Mouse (Mus musculus) hindbrain, embryonic 12.5 days (tissue): Measurements from ENCODE around the gene Olfr1458. TPM values are rescaled to one million over a fixed set of nuclear protein-coding genes. Genes with fewer than 3 reads are reported as not detected.

Source experiments
- ATAC-seq: fragments of 200-750 bp; cut with Nextera tagmentation; 2 replicates; pipeline ENCODE4 v1.8.0; 2017; ENCODE audit warnings: moderate TSS enrichment; ENCODE audit not compliant: low FRiP score
- H3K27ac ChIP-seq: fragments of 300-500 bp; sonication (generic); 2 replicates; pipeline ENCODE4 v1.5.1; 2016; ENCODE audit warnings: mild to moderate bottlenecking
- H3K27me3 ChIP-seq: fragments of 300-500 bp; sonication (generic); 2 replicates; pipeline ENCODE4 v1.6.1; 2016; ENCODE audit warnings: mild to moderate bottlenecking
- H3K36me3 ChIP-seq: fragments of 300-500 bp; sonication (generic); 2 replicates; pipeline ENCODE4 v1.6.1; 2016; ENCODE audit warnings: mild to moderate bottlenecking
- H3K4me1 ChIP-seq: fragments of 300-500 bp; sonication (generic); 2 replicates; pipeline ENCODE4 v1.6.1; 2016
- H3K4me2 ChIP-seq: fragments of 300-500 bp; sonication (generic); replicated peaks from 2 replicates; pipeline ENCODE4 v1.6.1; 2016; ENCODE audit warnings: mild to moderate bottlenecking
- H3K4me3 ChIP-seq: fragments of 300-500 bp; sonication (generic); 2 replicates; pipeline ENCODE4 v1.5.1; 2016; ENCODE audit warnings: mild to moderate bottlenecking
- H3K9ac ChIP-seq: fragments of 300-500 bp; sonication (generic); 2 replicates; pipeline ENCODE4 v1.6.1; 2016; ENCODE audit warnings: mild to moderate bottlenecking, moderate library complexity
- H3K9me3 ChIP-seq: fragments of 300-500 bp; sonication (generic); replicated peaks from 2 replicates; pipeline ENCODE4 v1.6.1; 2016; ENCODE audit warnings: mild to moderate bottlenecking
- WGBS: fragments of 180-500 bp; shearing (Covaris S2); methylation state at CpG from one replicate; pipeline ENCODE4 v1.1.7; 2016; 5-methylcytosine and 5-hydroxymethylcytosine counted together
- polyA plus RNA-seq: library from polyadenylated mRNA; unstranded; fragments of >200 nt; fragmentation: Nextera tagmentation; extraction: Ambion mirVana; gene quantifications from 2 replicates; pipeline ENCODE4 v1.2.1, GENCODE M21; 2016

Gene Olfr1458
- not detected in 2 replicates for polyA plus RNA-seq

DNA sequence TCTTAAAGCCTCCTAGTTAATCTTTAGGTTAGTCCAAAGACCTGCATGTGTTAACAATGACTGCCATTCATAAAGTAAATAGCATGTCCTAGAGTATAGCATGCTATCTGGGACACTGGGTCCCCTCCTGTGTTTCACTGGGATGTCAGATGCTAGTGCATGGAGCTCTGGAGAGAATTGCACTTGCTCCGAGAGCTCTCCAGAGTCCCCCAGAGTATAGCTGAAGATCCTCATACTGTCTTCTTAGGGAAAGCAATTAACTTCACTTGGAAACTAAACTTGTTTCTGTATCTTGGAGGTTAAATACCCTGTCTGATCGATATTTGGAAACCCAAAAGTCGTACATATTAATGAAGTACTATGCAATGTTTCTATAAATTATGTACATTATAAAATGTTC, at the start of gene Olfr1458:
Gene Olfr1458 (minus strand): TSS at position 101 of the 400 bp plus-strand sequence.
- H3K4me1 ChIP-seq: no peaks in the 10 kb centered on the region
- no peaks in the 10 kb centered on the region for H3K27me3 ChIP-seq
- H3K4me2 ChIP-seq: no peak within 1 kb of the TSS
- no peak within 1 kb of the TSS for H3K27ac ChIP-seq
- peaks cover 33% of the 10 kb centered on the region for H3K9me3 ChIP-seq
- no peak for ATAC-seq
- 81% methylated on average over 3 of the region's 3 CpGs for WGBS
- no peak within 1 kb of the TSS for H3K9ac ChIP-seq
- no peaks in the 10 kb centered on the region for H3K36me3 ChIP-seq
- no peak within 1 kb of the TSS for H3K4me3 ChIP-seq

DNA sequence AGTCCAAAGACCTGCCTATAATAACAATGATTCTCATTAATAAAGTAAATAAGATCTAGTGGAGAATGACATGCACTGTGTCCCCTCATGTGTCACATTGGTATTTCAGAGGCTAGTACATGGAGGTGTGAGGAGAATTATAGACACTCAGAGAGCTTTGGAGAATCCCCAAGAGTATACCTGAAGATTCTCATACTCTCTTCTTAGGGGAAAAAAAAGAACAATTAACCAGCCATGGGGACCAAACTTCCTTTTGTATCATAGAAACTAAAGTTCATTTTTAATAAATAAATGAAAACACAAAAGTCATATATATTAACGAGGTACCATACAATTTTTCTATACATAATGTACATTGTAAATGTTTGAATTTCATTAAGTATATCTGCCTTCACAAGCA, 42.9 kb upstream of the Olfr1458 start, which contains the start of gene Olfr1459:
Gene Olfr1459 (minus strand): TSS at position 101 of the 400 bp plus-strand sequence.
- Histone ChIP-seq H3K4me1 (no peaks in the 10 kb centered on the region), H3K9ac (no peak within 1 kb of the TSS), H3K36me3 (no peaks in the 10 kb centered on the region), H3K4me2 (no peak within 1 kb of the TSS), H3K27me3 (no peaks in the 10 kb centered on the region), H3K27ac (no peak within 1 kb of the TSS), H3K9me3 (peaks cover 22% of the 10 kb centered on the region), H3K4me3 (no peak within 1 kb of the TSS)
- ATAC-seq: no peak
- WGBS: 71% methylated on average over 1 of the region's 1 CpGs

DNA sequence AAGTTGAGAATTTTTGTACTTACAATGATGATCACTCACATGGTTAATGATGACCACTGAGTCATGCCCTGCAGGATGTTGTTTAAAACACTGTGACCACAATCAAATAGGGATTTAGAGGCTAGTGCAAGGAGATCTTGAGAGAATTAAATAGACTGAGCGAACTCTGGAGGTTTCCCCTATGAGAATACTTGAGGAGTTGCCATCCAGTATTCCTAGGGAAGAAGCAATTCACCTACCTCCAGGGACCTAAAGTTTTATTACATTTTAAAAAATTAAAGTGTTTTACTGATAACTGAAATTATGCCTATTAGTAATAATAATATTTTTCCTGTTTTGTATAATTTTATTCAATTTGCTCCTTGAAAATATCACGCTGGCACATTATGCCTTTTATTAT, 8.8 kb downstream of the Olfr1458 start, which contains the start of gene Olfr1457:
Gene Olfr1457 (minus strand): TSS at position 101 of the 400 bp plus-strand sequence.
- Histone ChIP-seq H3K4me3 (no peak within 1 kb of the TSS), H3K9ac (no peak within 1 kb of the TSS), H3K27me3 (no peaks in the 10 kb centered on the region), H3K4me1 (no peaks in the 10 kb centered on the region), H3K9me3 (peaks cover 21% of the 10 kb centered on the region; the same call in 1 of the 2 replicates), H3K36me3 (no peaks in the 10 kb centered on the region), H3K27ac (no peak within 1 kb of the TSS), H3K4me2 (no peak within 1 kb of the TSS)
- no peak for ATAC-seq
- 78% methylated on average over 2 of the region's 2 CpGs for WGBS

DNA sequence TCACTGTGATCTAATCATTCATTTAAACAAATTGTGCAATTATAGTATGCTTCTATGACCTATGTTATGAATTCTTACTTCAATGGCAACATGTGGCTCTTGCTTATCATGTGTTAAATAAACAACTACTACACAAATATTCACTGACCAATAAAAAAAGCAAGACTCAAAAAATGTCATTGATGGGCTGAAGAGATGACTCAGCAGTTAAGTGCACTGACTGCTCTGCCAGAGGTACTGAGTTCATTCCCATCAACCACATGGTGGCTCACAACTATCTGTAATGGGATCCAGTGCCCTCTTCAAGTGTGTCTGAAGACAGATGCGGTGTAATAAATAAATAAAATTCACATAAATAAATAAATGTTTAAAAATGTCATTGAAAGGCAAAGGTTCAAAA, 12.7 kb downstream of the Olfr1458 start:
- no peaks in the 10 kb centered on the region for H3K4me1 ChIP-seq
- no peak for ATAC-seq
- WGBS: 94% methylated on average over 1 of the region's 1 CpGs
- H3K9me3 ChIP-seq: peaks cover 19% of the 10 kb centered on the region; the same call in 1 of the 2 replicates
- no peak overlapping the region for H3K9ac ChIP-seq
- H3K4me2 ChIP-seq: no peak overlapping the region
- H3K36me3 ChIP-seq: no peaks in the 10 kb centered on the region
- no peaks in the 10 kb centered on the region for H3K27me3 ChIP-seq
- H3K4me3 ChIP-seq: no peak overlapping the region
- H3K27ac ChIP-seq: no peak overlapping the region

DNA sequence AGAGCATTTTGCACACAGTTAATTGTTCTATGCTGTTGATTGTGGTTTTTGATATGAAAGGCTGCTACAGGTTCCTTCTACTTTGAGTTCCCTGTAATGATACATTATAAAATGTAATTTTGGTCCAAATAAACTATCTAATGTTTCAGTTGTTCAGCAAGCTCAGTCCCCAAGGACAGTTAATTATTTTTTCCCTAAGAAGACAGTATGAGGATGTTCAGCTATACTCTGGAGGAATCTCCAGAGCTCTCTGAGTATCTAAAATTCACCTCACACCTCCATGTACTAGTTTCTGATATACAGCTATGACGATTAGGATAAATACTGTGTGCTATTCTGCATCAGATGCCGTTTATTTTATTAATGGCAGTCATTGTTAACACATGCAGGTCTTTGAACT, 46.3 kb downstream of the Olfr1458 start, which contains the start of gene Olfr1454:
Gene Olfr1454 (plus strand): TSS at position 301 of the 400 bp plus-strand sequence.
- no peak for ATAC-seq
- Histone ChIP-seq H3K9ac (no peak within 1 kb of the TSS), H3K4me3 (no peak within 1 kb of the TSS), H3K27me3 (no peaks in the 10 kb centered on the region), H3K27ac (no peak within 1 kb of the TSS), H3K4me1 (no peaks in the 10 kb centered on the region), H3K4me2 (no peak within 1 kb of the TSS), H3K9me3 (peaks cover 17% of the 10 kb centered on the region), H3K36me3 (no peaks in the 10 kb centered on the region)
- 77% methylated on average over 2 of the region's 2 CpGs for WGBS

Other genes starting within 250 kb of the Olfr1458 start
- gene Olfr1444, start 249.5 kb downstream of the Olfr1458 start, polyA plus RNA-seq: not detected in 2 replicates
- gene Olfr1445, start 222.9 kb downstream of the Olfr1458 start, polyA plus RNA-seq: not detected in 2 replicates
- gene Olfr1446, start 213.3 kb downstream of the Olfr1458 start, polyA plus RNA-seq: not detected in 2 replicates
- not detected in 2 replicates for gene Olfr1447, start 203.0 kb downstream of the Olfr1458 start, polyA plus RNA-seq
- gene Olfr1448, start 182.4 kb downstream of the Olfr1458 start, polyA plus RNA-seq: not detected in 2 replicates
- gene Olfr1449, start 175.9 kb downstream of the Olfr1458 start, polyA plus RNA-seq: not detected in 2 replicates
- gene Olfr1450, start 156.5 kb downstream of the Olfr1458 start, polyA plus RNA-seq: not detected in 2 replicates
- gene Olfr1451, start 111.8 kb downstream of the Olfr1458 start, polyA plus RNA-seq: not detected in 2 replicates
- not detected in 2 replicates for gene Olfr1453, start 78.4 kb downstream of the Olfr1458 start, polyA plus RNA-seq
- not detected in 2 replicates for gene Olfr1454, start 46.2 kb downstream of the Olfr1458 start, polyA plus RNA-seq
- not detected in 2 replicates for gene Olfr1457, start 8.9 kb downstream of the Olfr1458 start, polyA plus RNA-seq
- not detected in 2 replicates for gene Olfr1459, start 42.8 kb upstream of the Olfr1458 start, polyA plus RNA-seq
- not detected in 2 replicates for gene Olfr1461, start 56.2 kb upstream of the Olfr1458 start, polyA plus RNA-seq
- not detected in 2 replicates for gene Olfr1462, start 79.0 kb upstream of the Olfr1458 start, polyA plus RNA-seq
- gene Olfr1463, start 124.6 kb upstream of the Olfr1458 start, polyA plus RNA-seq: not detected in 2 replicates
- gene Olfr1465, start 208.8 kb upstream of the Olfr1458 start, polyA plus RNA-seq: not detected in 2 replicates
- gene Olfr1466, start 232.1 kb upstream of the Olfr1458 start, polyA plus RNA-seq: not detected in 2 replicates